In the genomic region with DNA sequence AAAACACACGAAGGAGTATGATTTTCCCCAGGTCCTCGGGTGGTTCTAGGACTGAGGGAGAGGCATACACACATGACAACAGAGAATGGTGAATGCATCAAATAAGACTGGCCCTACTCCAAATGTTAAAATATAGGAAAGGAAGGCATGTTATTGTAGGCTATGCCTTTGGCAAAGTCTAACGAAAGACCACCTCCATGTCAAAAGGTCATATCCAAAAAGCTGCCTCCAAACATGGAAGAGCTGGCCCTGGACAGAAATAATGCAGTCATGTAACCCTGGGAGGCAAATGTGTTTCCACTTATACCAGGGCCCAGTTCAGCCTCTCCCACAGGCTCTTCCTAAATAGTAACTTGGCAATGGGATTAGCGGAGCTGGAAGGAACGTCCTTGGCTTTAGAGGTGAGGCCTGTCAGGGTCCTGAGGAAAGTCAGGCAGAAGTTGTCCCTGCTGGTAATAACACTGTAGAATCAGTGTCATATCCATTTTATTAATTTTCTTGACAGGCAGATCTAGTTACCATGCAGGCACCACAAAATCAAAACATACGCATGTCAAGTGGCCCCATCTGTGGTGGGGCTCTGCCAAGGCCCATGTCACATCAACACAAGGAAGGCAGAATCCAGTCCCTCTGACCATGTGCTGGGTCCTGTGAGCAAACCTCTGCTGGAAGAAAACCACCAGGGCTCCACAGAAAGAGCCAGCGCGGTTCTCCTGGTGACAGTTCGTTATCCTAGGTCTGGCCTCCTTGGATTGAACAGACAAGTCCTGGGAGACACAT, we compare ENCODE assay signal across 17 mouse cellular contexts.
DNase-seq lines count a peak whose midpoint lies in the region; ATAC-seq and TF ChIP-seq lines count a peak whose summit lies in the region.
"Had no signal": no experiment of that assay in that cellular context is flagged by ENCODE, and none has a peak within 500 bp of the region (broad histone marks: within the 10 kb centered on the region; RNA-seq: fewer than 3 reads in every experiment).

No protein-coding gene starts in this region.

- no peak overlapping the region for H3K4me2 ChIP-seq in forebrain, postnatal 0 days (ENCODE audit: low read depth)
- no peak overlapping the region for H3K4me2 ChIP-seq in forebrain, embryonic 12.5 days
- H3K4me2 ChIP-seq: neural tube, embryonic 12.5 days had no signal

- H3K27ac ChIP-seq in forebrain, postnatal 0 days (ENCODE audit: low read depth, low read length): no peak overlapping the region
- H3K27ac ChIP-seq in forebrain, embryonic 12.5 days: no peak overlapping the region
- H3K27ac ChIP-seq in embryonic facial prominence, embryonic 10.5 days (replicated peaks): peak overlapping the region; percentile 57; the same call in 1 of the 2 replicates
- H3K27ac ChIP-seq: neural tube, embryonic 12.5 days had no signal

- no peaks in the 10 kb centered on the region for H3K4me1 ChIP-seq in forebrain, postnatal 0 days (ENCODE audit: insufficient read depth)
- no peaks in the 10 kb centered on the region for H3K4me1 ChIP-seq in forebrain, embryonic 12.5 days
- peaks cover 11% of the 10 kb centered on the region; the same call in 1 of the 2 replicates for H3K4me1 ChIP-seq in embryonic facial prominence, embryonic 10.5 days
- H3K4me1 ChIP-seq: neural tube, embryonic 12.5 days had no signal

- H3K4me3 ChIP-seq in forebrain, postnatal 0 days (ENCODE audit: low read depth, low read length): no peak overlapping the region
- no peak overlapping the region for H3K4me3 ChIP-seq in forebrain, embryonic 12.5 days (replicated peaks)
- no peak overlapping the region for H3K4me3 ChIP-seq in embryonic facial prominence, embryonic 10.5 days
- H3K4me3 ChIP-seq: neural tube, embryonic 12.5 days had no signal

- H3K9me3 ChIP-seq in forebrain, postnatal 0 days (ENCODE audit: low read length): no peaks in the 10 kb centered on the region
- H3K9me3 ChIP-seq in forebrain, embryonic 12.5 days: no peaks in the 10 kb centered on the region
- H3K9me3 ChIP-seq in embryonic facial prominence, embryonic 10.5 days: no peaks in the 10 kb centered on the region
- H3K9me3 ChIP-seq: neural tube, embryonic 12.5 days had no signal

- H3K9ac ChIP-seq in forebrain, postnatal 0 days: no peak overlapping the region
- no peak overlapping the region for H3K9ac ChIP-seq in forebrain, embryonic 12.5 days
- H3K9ac ChIP-seq: neural tube, embryonic 12.5 days had no signal

- peak; percentile 76 for ATAC-seq in forebrain, postnatal 0 days
- ATAC-seq in forebrain, embryonic 12.5 days (ENCODE audit: low FRiP score): no peak
- ATAC-seq: forebrain, embryonic 14.5 days; intestine, embryonic 16.5 days; midbrain, embryonic 16.5 days had no signal

- no peak for TF ChIP-seq CTCF in forebrain, postnatal 0 days (IDR thresholded peaks at IDR 0.05; ENCODE audit: low read depth)

- peaks cover 3% of the 10 kb centered on the region for H3K36me3 ChIP-seq in forebrain, postnatal 0 days (ENCODE audit: insufficient read depth)
- no peaks in the 10 kb centered on the region for H3K36me3 ChIP-seq in forebrain, embryonic 12.5 days (replicated peaks)
- H3K36me3 ChIP-seq in embryonic facial prominence, embryonic 10.5 days (replicated peaks): no peaks in the 10 kb centered on the region
- H3K36me3 ChIP-seq: neural tube, embryonic 12.5 days had no signal

- H3K27me3 ChIP-seq in forebrain, postnatal 0 days (ENCODE audit: insufficient read depth, low read length): no peaks in the 10 kb centered on the region
- H3K27me3 ChIP-seq in forebrain, embryonic 12.5 days: no peaks in the 10 kb centered on the region
- no peaks in the 10 kb centered on the region for H3K27me3 ChIP-seq in embryonic facial prominence, embryonic 10.5 days (replicated peaks; ENCODE audit: low read depth, poor library complexity, severe bottlenecking)
- H3K27me3 ChIP-seq: neural tube, embryonic 12.5 days had no signal

- WGBS in forebrain, postnatal 0 days: 80% methylated on average over 9 of the region's 9 CpGs
- WGBS in forebrain, embryonic 12.5 days: 88% methylated on average over 9 of the region's 9 CpGs
- 77% methylated on average over 9 of the region's 9 CpGs for WGBS in embryonic facial prominence, embryonic 10.5 days

- DNase-seq in forebrain, postnatal 0 days: no peak
- peak; percentile 75 for DNase-seq in left cerebral cortex, postnatal 4 days
- DNase-seq in left cerebral cortex, postnatal 36 days (ENCODE audit: low spot score in 2 of 2): no peak
- DNase-seq in embryonic facial prominence, embryonic 10.5 days (ENCODE audit: low spot score): peak; percentile 15
- DNase-seq in heart, postnatal 36 days: peak; percentile 14 to 19
- no peak for DNase-seq in ovary, postnatal 10 days (ENCODE audit: low spot score)
- DNase-seq in thymus, postnatal 36 days: no peak
- DNase-seq: adrenal gland, adult 2 months; cerebellum, adult 9-11 months; gastrocnemius, postnatal 10 days; kidney, postnatal 14 days; spleen, adult 18-20 months had no signal

- intact Hi-C loops in left cerebral cortex, postnatal 4 days (cut with DNase I): no loop called here
- intact Hi-C loops in left cerebral cortex, postnatal 36 days (cut with DNase I): no loop called here
- intact Hi-C loops in heart, postnatal 36 days (cut with DNase I): no loop called here

Comparison
In these comparisons a context has a peak if more than half of its experiments do, and no peak if none do; other contexts are left out.
1. DNase-seq: peak in left cerebral cortex, postnatal 4 days (single experiment), embryonic facial prominence, embryonic 10.5 days (single experiment) and heart, postnatal 36 days (2 of 2); none in forebrain, postnatal 0 days (single experiment), left cerebral cortex, postnatal 36 days (0 of 2), ovary, postnatal 10 days (single experiment) and thymus, postnatal 36 days (0 of 2).